Mouse (Mus musculus) erythroblast, embryonic 14.5 days (primary cell): ENCODE results near the gene Erlec1.

Experiments
- GATA1 ChIP-seq: IDR thresholded peaks from 2 replicates; pipeline ENCODE4 v1.6.1; 2012; ENCODE audit warnings: low read length, inconsistent platforms, mixed read lengths
- TAL1 ChIP-seq: IDR thresholded peaks from 3 replicates; pipeline ENCODE4 v1.6.1; 2012; ENCODE audit warnings: low read length, inconsistent platforms, mixed read lengths

GRCm38 (mm10) chr11:30954279-30954725, at the start of gene Erlec1:
- TF ChIP-seq GATA1 (no peak), TAL1 (no peak)
